Mouse (Mus musculus) stomach, embryonic 16.5 days (tissue): ENCODE results near the gene Car8. TPM values are rescaled to one million over a fixed set of nuclear protein-coding genes. Genes with fewer than 3 reads are reported as not detected.

Source experiments
- ATAC-seq: fragments of 200-750 bp; cut with Nextera tagmentation; 2 replicates; pipeline ENCODE4 v1.8.0; 2017; ENCODE audit warnings: moderate number of reproducible peaks, moderate TSS enrichment; ENCODE audit not compliant: insufficient read depth, low FRiP score
- H3K27ac ChIP-seq: fragments of 300-500 bp; sonication (generic); 2 replicates; pipeline ENCODE4 v1.5.1; 2014; ENCODE audit warnings: low read length
- H3K27me3 ChIP-seq: fragments of 300-500 bp; sonication (generic); 2 replicates; pipeline ENCODE4 v1.6.1; 2014; ENCODE audit warnings: low read length, control low read depth, mixed read lengths; ENCODE audit not compliant: control insufficient read depth, insufficient read depth
- H3K36me3 ChIP-seq: fragments of 300-500 bp; sonication (generic); 2 replicates; pipeline ENCODE4 v1.6.1; 2014; ENCODE audit warnings: low read length; ENCODE audit not compliant: control insufficient read depth, insufficient read depth
- H3K4me1 ChIP-seq: fragments of 300-500 bp; sonication (generic); 2 replicates; pipeline ENCODE4 v1.6.1; 2014; ENCODE audit warnings: low read length, control low read depth, mixed read lengths; ENCODE audit not compliant: control insufficient read depth, insufficient read depth
- H3K4me2 ChIP-seq: fragments of 300-500 bp; sonication (generic); 2 replicates; pipeline ENCODE4 v1.6.1; 2014; ENCODE audit warnings: low read depth, low read length, mixed read lengths
- H3K4me3 ChIP-seq: fragments of 300-500 bp; sonication (generic); replicated peaks from 2 replicates; pipeline ENCODE4 v1.5.1; 2014; ENCODE audit warnings: mild to moderate bottlenecking, low read length
- H3K9ac ChIP-seq: fragments of 300-500 bp; sonication (generic); 2 replicates; pipeline ENCODE4 v1.6.1; 2014; ENCODE audit warnings: low read length
- H3K9me3 ChIP-seq: fragments of 300-500 bp; sonication (generic); replicated peaks from 2 replicates; pipeline ENCODE4 v1.6.1; 2016; ENCODE audit warnings: low read length, control low read depth; ENCODE audit not compliant: control insufficient read depth
- WGBS: fragments of 180-500 bp; shearing (Covaris S2); extraction: QIAGEN DNeasy Blood & Tissue Kit; methylation state at CpG from one replicate; pipeline ENCODE4 v1.1.7; 2014; 5-methylcytosine and 5-hydroxymethylcytosine counted together
- polyA plus RNA-seq: library from polyadenylated mRNA; unstranded; fragments of >200 nt; fragmentation: Nextera tagmentation; extraction: Ambion mirVana; gene quantifications from 2 replicates; pipeline ENCODE4 v1.2.1, GENCODE M21; 2015

Car8 gene
- polyA plus RNA-seq, 1 experiment from 2014 or later, result 12.8 TPM

DNA sequence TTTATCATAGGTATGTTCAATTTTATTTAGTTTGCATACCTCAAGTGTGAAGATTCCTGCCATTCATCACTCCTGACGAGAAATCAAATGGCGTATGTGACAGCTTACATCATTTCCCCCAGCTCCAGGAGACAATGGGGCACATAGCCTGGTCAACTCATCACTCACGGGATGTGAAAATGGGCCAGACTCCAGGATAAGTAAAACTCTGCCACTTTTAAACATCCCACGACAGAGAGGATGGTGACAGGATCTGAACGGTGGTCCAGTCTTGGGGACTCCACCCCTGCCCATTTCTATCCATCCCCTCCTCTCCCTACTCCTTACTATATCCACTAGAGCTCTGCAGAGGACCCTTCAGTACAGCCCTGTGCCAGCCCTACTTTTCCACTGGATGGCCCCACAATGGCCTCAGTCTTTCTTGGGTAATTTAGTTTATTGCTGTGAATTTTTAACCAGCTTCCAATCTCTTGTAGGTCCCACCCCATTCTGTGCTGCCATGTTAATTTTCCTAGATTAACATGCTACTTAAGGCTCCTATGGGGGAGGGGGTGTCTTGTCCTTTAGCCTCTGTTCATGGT is 7.5 kb downstream of the Car8 start:
- Histone ChIP-seq H3K4me3 (no peak overlapping the region), H3K27me3 (no peaks in the 10 kb centered on the region), H3K36me3 (no peaks in the 10 kb centered on the region), H3K4me1 (0 out of 2 replicates have a peak, but pooled peaks cover 5% of the 10 kb centered on the region), H3K27ac (no peak overlapping the region), H3K9me3 (no peaks in the 10 kb centered on the region), H3K4me2 (no peak overlapping the region), H3K9ac (no peak overlapping the region)
- peak; percentile 29; the same call in 1 of the 2 replicates for ATAC-seq
- 80% methylated on average over 5 of the region's 5 CpGs for WGBS

DNA sequence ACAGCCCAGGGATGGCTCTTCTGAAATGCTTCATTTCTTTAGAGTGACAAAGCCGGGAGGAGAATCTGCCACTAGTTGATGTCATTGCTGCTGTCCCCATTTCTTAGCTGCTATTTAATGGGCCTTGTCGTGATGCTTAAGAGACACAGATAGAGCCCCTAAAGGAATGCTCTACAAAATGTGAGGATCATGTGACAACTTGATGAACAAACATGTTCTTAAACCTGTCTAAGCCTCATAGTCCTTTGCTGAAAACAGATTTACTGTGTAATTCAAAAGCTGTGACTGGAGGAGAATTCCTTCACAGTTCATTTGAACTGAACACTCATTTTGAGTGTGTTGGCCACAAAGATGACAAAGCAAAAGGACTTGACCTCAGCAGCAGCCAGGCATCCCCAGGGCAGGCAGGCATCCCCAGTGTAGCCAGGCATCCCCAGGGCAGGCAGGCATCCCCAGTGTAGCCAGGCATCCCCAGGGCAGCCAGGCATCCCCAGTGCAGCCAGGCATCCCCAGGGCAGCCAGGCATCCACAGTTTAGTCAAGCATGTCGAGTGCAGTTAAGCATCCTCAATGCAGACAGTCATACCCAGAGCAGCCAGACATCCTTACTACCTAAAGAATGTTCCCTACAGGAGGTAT is 9.1 kb downstream of the Car8 start:
- H3K4me2 ChIP-seq, result no peak overlapping the region
- H3K27me3 ChIP-seq, result no peaks in the 10 kb centered on the region
- 0 out of 2 replicates have a peak, but pooled peaks cover 5% of the 10 kb centered on the region for H3K4me1 ChIP-seq
- ATAC-seq, result no peak
- no peaks in the 10 kb centered on the region for H3K36me3 ChIP-seq
- no peak overlapping the region for H3K9ac ChIP-seq
- no peak overlapping the region for H3K4me3 ChIP-seq
- H3K9me3 ChIP-seq, result no peaks in the 10 kb centered on the region
- no peak overlapping the region for H3K27ac ChIP-seq
- 83% methylated on average over 3 of the region's 3 CpGs for WGBS

DNA sequence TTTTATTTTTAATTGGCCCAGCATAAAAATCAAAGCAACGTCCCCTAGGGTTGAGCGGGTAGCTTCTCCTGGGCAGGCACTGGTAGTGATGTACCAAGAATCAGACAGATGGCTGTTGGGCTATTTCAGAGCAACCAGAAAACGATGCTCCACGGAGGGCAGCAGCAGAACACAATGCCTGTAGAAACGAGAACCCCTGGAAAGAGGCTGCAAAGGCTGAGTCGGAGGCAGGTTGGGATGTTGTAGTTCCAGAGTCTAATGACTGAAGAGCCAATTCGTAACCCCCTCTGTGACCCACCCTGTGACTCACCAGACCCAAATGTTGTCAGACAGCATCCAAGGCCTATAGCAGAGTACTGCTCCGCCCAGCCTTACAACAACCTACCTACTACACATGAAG is 19.9 kb downstream of the Car8 start:
- H3K36me3 ChIP-seq, result no peaks in the 10 kb centered on the region
- peaks cover 11% of the 10 kb centered on the region; the same call in 1 of the 2 replicates for H3K4me1 ChIP-seq
- H3K27ac ChIP-seq, result no peak overlapping the region
- H3K4me3 ChIP-seq, result no peak overlapping the region
- no peak overlapping the region for H3K9ac ChIP-seq
- H3K27me3 ChIP-seq, result no peaks in the 10 kb centered on the region
- WGBS, result 83% methylated on average over 8 of the region's 8 CpGs
- no peak overlapping the region for H3K4me2 ChIP-seq
- no peaks in the 10 kb centered on the region for H3K9me3 ChIP-seq
- ATAC-seq, result 0 out of 2 replicates have a peak, but pooled peaks have one; percentile 14

DNA sequence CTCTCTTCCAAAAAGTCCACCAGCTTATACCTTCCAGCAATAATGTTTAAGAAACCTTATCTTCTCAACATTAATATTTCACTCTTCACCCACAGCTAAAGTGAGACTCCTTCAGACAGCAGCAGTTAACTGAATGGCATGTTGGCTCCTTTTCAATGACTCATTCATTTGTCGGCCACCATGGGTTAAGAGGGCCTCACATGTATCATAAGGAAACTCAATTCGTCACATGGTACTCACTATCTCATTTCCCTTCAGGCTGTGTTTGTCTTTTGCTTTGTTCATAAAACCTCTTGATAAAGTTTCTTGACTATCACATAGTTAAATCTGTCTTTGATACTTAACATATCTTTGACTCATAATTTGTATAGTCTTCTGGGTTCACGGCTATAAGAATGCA is 20.8 kb downstream of the Car8 start:
- WGBS, result 34% methylated on average over 3 of the region's 3 CpGs
- Histone ChIP-seq H3K36me3 (no peaks in the 10 kb centered on the region), H3K9me3 (no peaks in the 10 kb centered on the region), H3K27me3 (no peaks in the 10 kb centered on the region), H3K4me2 (no peak overlapping the region), H3K9ac (no peak overlapping the region), H3K4me3 (no peak overlapping the region), H3K27ac (no peak overlapping the region), H3K4me1 (peaks cover 11% of the 10 kb centered on the region; the same call in 1 of the 2 replicates)
- peak; percentile 85 for ATAC-seq

DNA sequence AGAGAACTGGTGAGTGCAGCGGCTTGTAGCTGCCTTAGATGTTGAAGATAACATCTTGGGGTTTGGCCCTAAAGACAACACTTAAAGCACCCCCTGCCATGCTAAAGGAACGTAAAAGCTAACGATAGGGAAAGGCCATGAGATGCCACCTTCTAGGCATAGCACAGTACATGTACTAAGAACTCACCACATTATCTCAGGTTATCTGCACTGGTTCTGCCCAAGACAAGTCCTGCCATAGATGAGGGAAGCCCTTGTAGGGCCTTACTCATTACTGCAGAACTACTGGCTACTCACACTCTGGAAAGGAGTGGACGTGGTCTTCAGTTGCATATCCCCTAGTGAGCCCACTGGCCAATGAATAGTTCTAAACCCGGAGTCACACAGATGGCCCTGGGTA is 21.6 kb downstream of the Car8 start:
- Histone ChIP-seq H3K4me3 (no peak overlapping the region), H3K36me3 (no peaks in the 10 kb centered on the region), H3K9me3 (no peaks in the 10 kb centered on the region), H3K4me2 (no peak overlapping the region), H3K9ac (no peak overlapping the region), H3K4me1 (peaks cover 11% of the 10 kb centered on the region; the same call in 1 of the 2 replicates), H3K27me3 (no peaks in the 10 kb centered on the region), H3K27ac (no peak overlapping the region)
- ATAC-seq, result no peak
- 74% methylated on average over 5 of the region's 5 CpGs for WGBS

DNA sequence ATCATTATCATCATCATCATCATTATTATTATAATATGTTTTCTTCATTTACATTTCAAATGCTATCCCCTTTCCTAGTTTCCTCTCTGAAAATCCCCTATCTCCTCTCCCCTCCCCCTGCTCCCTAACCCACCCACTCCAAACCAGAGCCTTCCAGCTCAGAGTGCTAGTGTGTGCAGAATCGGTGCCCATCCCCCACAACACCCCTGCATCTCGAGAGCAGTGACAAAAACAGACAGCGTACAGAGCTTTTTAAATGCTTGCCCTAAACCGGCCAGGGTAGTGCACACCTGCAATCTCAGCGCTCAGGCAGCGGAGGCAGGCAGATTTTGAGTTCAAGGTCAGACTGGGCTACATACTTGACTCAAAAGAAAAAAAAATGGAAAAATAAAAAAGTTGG is 22.3 kb downstream of the Car8 start:
- H3K27me3 ChIP-seq, result no peaks in the 10 kb centered on the region
- H3K9ac ChIP-seq, result no peak overlapping the region
- WGBS, result 32% methylated on average over 6 of the region's 6 CpGs
- H3K4me3 ChIP-seq, result no peak overlapping the region
- no peak overlapping the region for H3K27ac ChIP-seq
- H3K4me2 ChIP-seq, result no peak overlapping the region
- H3K4me1 ChIP-seq, result peaks cover 11% of the 10 kb centered on the region; the same call in 1 of the 2 replicates
- no peak for ATAC-seq
- H3K36me3 ChIP-seq, result no peaks in the 10 kb centered on the region
- no peaks in the 10 kb centered on the region for H3K9me3 ChIP-seq

DNA sequence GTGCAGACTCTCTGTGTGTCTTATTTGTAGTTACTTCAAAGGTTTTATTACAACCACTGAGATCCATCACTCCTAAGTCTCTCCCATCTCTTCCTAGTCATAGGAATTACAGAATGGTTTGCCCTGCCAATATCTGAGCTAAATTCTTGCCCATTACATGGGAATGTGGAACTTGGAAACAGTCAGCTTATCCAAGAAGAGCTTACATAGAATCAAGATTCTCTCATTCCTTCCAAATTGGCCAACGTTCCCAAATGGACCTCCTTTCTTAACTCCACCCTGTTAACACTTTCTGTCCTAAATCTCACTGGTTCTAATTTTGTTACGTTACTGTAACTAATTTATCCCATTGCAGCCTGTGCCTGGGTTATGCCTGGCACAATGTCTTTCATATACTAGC is 25.2 kb downstream of the Car8 start:
- Histone ChIP-seq H3K27ac (no peak overlapping the region), H3K4me2 (no peak overlapping the region), H3K36me3 (no peaks in the 10 kb centered on the region), H3K4me3 (no peak overlapping the region), H3K9ac (no peak overlapping the region), H3K4me1 (0 out of 2 replicates have a peak, but pooled peaks cover 4% of the 10 kb centered on the region), H3K9me3 (no peaks in the 10 kb centered on the region), H3K27me3 (no peaks in the 10 kb centered on the region)
- no peak for ATAC-seq
- WGBS, result 58% methylated on average over 2 of the region's 2 CpGs

DNA sequence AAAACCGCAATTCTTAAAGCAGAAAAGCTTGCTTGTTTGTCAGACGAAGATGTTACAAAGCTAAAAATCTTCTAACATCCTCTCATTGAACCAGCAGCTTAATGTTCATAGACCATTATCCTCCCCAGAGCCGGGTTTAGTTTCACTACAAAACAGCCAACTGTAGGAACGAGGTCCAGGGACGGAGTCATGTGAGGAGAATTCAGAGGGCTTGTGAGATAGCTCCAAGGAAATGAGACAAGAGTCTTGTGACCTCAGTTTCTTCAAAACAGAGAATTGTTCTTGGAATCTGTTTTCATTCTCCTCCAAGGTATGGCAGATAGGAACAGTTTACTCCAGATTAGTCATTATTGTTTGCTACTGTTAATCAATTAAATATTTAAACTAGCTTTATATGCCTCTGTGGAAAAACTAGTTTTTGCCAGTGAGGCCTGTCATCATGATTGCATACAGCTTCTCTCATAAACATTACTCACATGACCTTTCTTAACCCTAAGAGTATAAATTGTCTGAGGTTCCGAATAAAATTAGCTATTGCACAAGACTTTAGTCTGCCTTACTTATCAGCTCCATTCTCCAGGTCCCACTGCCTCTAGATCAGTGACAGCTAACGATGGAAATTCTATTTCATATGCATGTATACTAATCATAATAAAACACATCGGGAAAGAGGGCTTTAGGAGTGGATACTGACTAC is 25.8 kb downstream of the Car8 start:
- Histone ChIP-seq H3K9me3 (no peaks in the 10 kb centered on the region), H3K4me3 (no peak overlapping the region), H3K4me2 (no peak overlapping the region), H3K27me3 (no peaks in the 10 kb centered on the region), H3K9ac (no peak overlapping the region), H3K4me1 (0 out of 2 replicates have a peak, but pooled peaks cover 4% of the 10 kb centered on the region), H3K27ac (no peak overlapping the region), H3K36me3 (no peaks in the 10 kb centered on the region)
- 56% methylated on average over 8 of the region's 8 CpGs for WGBS
- peak; percentile 30; the same call in 1 of the 2 replicates for ATAC-seq

DNA sequence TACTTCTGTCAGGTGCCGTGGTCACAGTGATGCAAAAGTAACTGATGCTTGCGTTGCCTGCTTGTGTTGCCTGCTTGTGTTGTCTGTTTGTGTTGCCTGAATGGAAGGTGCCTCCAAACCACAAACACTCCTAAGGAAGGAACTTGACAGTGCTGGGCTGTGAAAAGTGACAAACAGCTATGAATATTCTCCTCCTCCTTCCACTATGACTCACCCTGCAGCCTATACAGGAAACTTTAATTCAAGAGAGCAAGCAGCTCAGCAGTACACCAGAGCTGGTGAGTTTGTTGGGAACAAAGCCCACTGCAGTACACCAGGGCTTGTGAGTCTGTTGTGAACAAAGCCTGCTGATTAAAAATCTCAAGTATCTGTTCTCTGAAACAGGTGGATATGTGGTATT is 28.4 kb downstream of the Car8 start:
- Histone ChIP-seq H3K9ac (no peak overlapping the region), H3K27me3 (no peaks in the 10 kb centered on the region), H3K4me2 (no peak overlapping the region), H3K9me3 (no peaks in the 10 kb centered on the region), H3K4me3 (no peak overlapping the region), H3K4me1 (0 out of 2 replicates have a peak, but pooled peaks cover 3% of the 10 kb centered on the region), H3K27ac (no peak overlapping the region), H3K36me3 (no peaks in the 10 kb centered on the region)
- ATAC-seq, result no peak
- WGBS, result 92% methylated on average over 2 of the region's 2 CpGs
